Mouse (Mus musculus): ENCODE measurements around the gene Esr2. TPM values are rescaled to one million over a fixed set of nuclear protein-coding genes. Genes with fewer than 3 reads are reported as not detected.
"Not testable (repeated sequence)": the region's sequence is repeated elsewhere in the genome, so short reads cannot be mapped to it uniquely, and the experiment has no call there.

Gene Esr2
- polyA plus RNA-seq, 1 experiment from 2014 or later = 0.32 TPM

DNA sequence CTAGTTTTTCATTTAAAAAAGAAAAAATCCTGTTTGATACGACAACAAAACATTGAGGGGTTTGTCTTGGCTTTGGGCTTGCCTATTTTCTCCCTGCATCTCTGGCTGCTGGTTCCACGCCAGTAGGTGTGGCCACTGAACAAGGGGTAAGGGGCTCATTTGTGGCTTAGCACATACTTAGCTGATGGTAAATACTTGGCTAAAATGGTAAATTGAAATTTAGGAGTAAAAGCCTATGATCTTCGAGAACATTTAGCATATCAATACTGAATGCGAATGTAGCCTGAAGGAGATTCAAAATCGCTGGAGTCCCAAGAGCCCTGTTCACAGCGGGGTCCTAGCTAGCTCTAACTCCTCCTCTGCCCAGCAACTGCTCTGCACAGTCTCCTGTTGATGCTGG lies 40.4 kb downstream of the Esr2 start:
- H3K9me3 ChIP-seq = no peaks in the 10 kb centered on the region
- no peaks in the 10 kb centered on the region for H3K27me3 ChIP-seq (replicated peaks)
- H3K9ac ChIP-seq = no peak overlapping the region
- no peak overlapping the region for H3K4me3 ChIP-seq
- no peak for ATAC-seq (ENCODE audit: extremely low read depth, insufficient number of reproducible peaks, low FRiP score, low TSS enrichment)
- 44% methylated on average over 6 of the region's 6 CpGs for WGBS
- H3K4me1 ChIP-seq = peaks cover 13% of the 10 kb centered on the region
- H3K27ac ChIP-seq (replicated peaks) = no peak overlapping the region
- H3K36me3 ChIP-seq = no peaks in the 10 kb centered on the region
- H3K4me2 ChIP-seq = no peak overlapping the region

DNA sequence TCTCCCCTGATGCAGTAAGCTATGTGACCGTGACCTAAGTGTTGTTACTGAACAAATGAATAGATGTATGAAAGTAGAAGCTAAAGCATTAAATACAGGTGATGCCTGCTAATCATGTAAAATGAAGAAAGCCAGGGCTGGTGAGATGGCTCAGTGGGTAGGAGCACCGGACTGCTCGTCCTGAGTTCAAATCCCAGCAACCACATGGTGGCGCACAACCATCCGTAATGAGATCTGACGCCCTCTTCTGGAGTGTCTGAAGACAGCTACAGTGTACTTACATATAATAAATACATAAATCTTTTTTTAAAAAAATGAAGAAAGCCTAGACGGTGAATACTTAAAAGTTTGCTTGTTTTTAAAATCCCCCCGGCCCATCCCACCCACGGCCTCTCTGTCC lies 44.0 kb downstream of the Esr2 start:
- not testable (repeated sequence) for H3K9ac ChIP-seq; H3K27me3 ChIP-seq (replicated peaks); H3K9me3 ChIP-seq; H3K27ac ChIP-seq (replicated peaks); ATAC-seq (ENCODE audit: extremely low read depth, insufficient number of reproducible peaks, low FRiP score, low TSS enrichment); H3K4me2 ChIP-seq; H3K4me3 ChIP-seq; H3K36me3 ChIP-seq
- WGBS = 77% methylated on average over 9 of the region's 9 CpGs
- H3K4me1 ChIP-seq = peaks cover 24% of the 10 kb centered on the region

DNA sequence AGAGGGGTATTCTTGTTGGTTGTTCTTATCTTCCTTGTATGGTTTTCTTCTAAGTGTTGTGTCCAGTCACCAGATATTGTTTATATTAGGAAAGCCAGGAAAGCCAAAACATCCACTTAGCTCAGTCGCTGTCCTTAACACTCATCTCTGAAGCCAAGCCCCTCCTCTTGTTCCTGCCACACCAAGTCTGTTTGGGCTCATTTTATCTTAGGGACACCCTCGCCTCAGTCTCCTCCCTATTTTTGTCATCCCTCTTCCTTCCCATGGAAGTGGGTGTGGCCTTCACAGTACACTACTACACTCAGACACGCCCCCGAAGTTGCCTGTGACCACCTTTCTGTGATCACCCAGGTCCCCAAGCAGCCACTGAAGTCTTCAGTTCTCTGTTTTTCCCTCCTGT lies 44.5 kb downstream of the Esr2 start:
- Histone ChIP-seq H3K4me1 (peaks cover 25% of the 10 kb centered on the region), H3K27ac (replicated peaks) (no peak overlapping the region), H3K36me3 (no peaks in the 10 kb centered on the region), H3K27me3 (replicated peaks) (no peaks in the 10 kb centered on the region), H3K4me2 (no peak overlapping the region), H3K4me3 (no peak overlapping the region), H3K9me3 (no peaks in the 10 kb centered on the region), H3K9ac (no peak overlapping the region)
- ATAC-seq (ENCODE audit: extremely low read depth, insufficient number of reproducible peaks, low FRiP score, low TSS enrichment) = no peak
- 54% methylated on average over 4 of the region's 4 CpGs for WGBS

DNA sequence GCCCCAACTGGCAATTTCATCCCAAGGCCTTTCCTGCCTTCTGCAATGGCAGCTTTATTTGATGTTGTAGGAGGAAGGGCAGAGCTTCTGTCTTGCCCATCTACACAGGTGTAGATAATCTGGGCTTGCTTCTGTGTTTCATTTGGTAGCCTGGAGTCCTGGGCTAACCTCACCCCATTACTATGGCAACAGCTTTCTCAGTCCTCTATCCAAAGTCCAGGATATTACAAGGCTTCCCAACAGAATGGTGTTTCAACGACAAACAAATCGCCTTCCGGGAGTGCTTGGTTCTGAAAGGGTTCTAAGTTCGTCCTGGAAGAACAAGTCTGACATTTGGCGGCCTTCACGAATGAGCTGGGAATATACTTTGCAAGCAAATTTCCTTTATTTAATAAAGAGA lies 46.2 kb downstream of the Esr2 start:
- no peak overlapping the region for H3K4me2 ChIP-seq
- 83% methylated on average over 6 of the region's 6 CpGs for WGBS
- no peak overlapping the region for H3K9ac ChIP-seq
- no peaks in the 10 kb centered on the region for H3K36me3 ChIP-seq
- H3K9me3 ChIP-seq = no peaks in the 10 kb centered on the region
- no peak overlapping the region for H3K27ac ChIP-seq (replicated peaks)
- no peak for ATAC-seq (ENCODE audit: extremely low read depth, insufficient number of reproducible peaks, low FRiP score, low TSS enrichment)
- H3K27me3 ChIP-seq (replicated peaks) = no peaks in the 10 kb centered on the region
- peaks cover 32% of the 10 kb centered on the region for H3K4me1 ChIP-seq
- H3K4me3 ChIP-seq = no peak overlapping the region

- H3K27ac ChIP-seq (replicated peaks) = no peak overlapping the region
Observed at GRCm38 (mm10) chr12:76130281-76130680, 46.8 kb downstream of the Esr2 start.

DNA sequence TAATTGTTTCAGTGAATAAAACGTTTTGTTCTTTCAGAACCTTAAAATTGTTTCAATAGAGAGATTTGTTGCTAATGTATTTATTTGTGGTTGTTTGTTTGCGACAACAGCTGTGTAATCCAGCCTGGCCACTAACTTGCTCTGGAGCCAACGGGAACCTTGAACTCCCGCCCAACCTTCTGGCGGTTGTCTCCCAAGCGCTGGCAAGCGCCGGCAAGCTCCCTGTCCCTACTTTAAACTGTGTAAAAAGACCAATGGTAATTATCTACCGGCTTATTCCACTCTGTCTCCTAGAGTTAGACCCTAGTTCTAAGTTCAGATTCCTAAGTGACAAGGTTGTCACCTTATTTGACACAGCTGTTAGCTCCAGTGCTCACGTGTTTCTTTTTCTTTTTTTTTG lies 48.2 kb downstream of the Esr2 start:
- H3K27me3 ChIP-seq (replicated peaks) = no peaks in the 10 kb centered on the region
- H3K27ac ChIP-seq (replicated peaks) = no peak overlapping the region
- no peaks in the 10 kb centered on the region for H3K9me3 ChIP-seq
- H3K4me2 ChIP-seq = no peak overlapping the region
- 73% methylated on average over 10 of the region's 10 CpGs for WGBS
- no peaks in the 10 kb centered on the region for H3K36me3 ChIP-seq
- H3K4me3 ChIP-seq = no peak overlapping the region
- no peak for ATAC-seq (ENCODE audit: extremely low read depth, insufficient number of reproducible peaks, low FRiP score, low TSS enrichment)
- H3K9ac ChIP-seq = no peak overlapping the region
- peaks cover 27% of the 10 kb centered on the region for H3K4me1 ChIP-seq

More at GRCm38 (mm10) chr12:76130281-76130680, 46.8 kb downstream of the Esr2 start:
- Histone ChIP-seq H3K4me3 (no peak overlapping the region), H3K4me1 (peaks cover 32% of the 10 kb centered on the region), H3K9me3 (no peaks in the 10 kb centered on the region), H3K27me3 (replicated peaks) (no peaks in the 10 kb centered on the region), H3K36me3 (no peaks in the 10 kb centered on the region), H3K4me2 (no peak overlapping the region), H3K9ac (no peak overlapping the region)
- 27% methylated on average over 4 of the region's 4 CpGs for WGBS
- no peak for ATAC-seq (ENCODE audit: extremely low read depth, insufficient number of reproducible peaks, low FRiP score, low TSS enrichment)

DNA sequence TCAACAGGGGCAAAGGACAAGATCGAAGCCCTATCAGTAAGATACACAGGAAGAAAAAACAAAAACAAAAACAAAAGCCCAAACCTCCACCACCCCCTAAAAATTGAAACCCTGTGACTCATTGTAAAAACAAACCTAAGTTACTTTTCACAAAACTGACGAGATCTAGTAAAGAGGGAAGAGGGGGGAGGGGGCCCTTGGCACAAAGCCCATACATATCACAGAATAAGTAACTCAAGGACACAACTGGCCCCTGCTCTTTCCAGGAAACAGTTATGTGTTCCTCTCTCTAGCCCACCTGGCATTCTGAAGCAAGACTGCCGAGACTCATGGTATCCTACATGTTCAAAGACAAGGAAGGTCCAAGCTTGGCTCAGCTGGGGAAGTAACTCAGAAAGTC lies 48.8 kb downstream of the Esr2 start:
- Histone ChIP-seq H3K36me3 (no peaks in the 10 kb centered on the region), H3K27me3 (replicated peaks) (no peaks in the 10 kb centered on the region), H3K9me3 (no peaks in the 10 kb centered on the region), H3K4me2 (no peak overlapping the region), H3K27ac (replicated peaks) (no peak overlapping the region), H3K4me1 (peaks cover 27% of the 10 kb centered on the region), H3K9ac (no peak overlapping the region), H3K4me3 (no peak overlapping the region)
- ATAC-seq (ENCODE audit: extremely low read depth, insufficient number of reproducible peaks, low FRiP score, low TSS enrichment) = no peak
- 38% methylated on average over 3 of the region's 3 CpGs for WGBS

DNA sequence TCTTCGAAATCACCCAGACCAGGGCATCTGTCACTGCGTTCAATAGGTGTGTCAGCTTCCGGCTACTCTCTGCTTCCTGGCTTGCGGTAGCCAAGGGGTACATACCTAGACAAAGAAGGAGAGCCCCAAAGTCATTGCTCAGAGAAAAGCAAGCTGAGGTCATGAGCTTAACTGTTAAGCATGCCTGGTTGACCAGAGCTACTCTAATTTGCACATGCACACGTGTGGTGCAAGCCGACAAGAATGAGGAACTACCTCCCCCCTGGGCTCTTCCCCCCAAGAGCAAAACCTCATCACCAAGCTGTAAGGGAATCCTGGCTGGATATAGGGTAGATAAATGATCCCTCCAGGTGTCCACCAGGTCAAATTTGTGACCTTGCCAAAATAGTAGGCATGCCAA lies 53.8 kb downstream of the Esr2 start:
- Histone ChIP-seq H3K9ac (no peak overlapping the region), H3K36me3 (no peaks in the 10 kb centered on the region), H3K27me3 (replicated peaks) (no peaks in the 10 kb centered on the region), H3K27ac (replicated peaks) (no peak overlapping the region), H3K4me1 (peaks cover 24% of the 10 kb centered on the region), H3K9me3 (peaks cover 4% of the 10 kb centered on the region; the same call in 1 of the 2 replicates), H3K4me3 (no peak overlapping the region), H3K4me2 (no peak overlapping the region)
- 84% methylated on average over 6 of the region's 6 CpGs for WGBS
- ATAC-seq (ENCODE audit: extremely low read depth, insufficient number of reproducible peaks, low FRiP score, low TSS enrichment) = no peak

DNA sequence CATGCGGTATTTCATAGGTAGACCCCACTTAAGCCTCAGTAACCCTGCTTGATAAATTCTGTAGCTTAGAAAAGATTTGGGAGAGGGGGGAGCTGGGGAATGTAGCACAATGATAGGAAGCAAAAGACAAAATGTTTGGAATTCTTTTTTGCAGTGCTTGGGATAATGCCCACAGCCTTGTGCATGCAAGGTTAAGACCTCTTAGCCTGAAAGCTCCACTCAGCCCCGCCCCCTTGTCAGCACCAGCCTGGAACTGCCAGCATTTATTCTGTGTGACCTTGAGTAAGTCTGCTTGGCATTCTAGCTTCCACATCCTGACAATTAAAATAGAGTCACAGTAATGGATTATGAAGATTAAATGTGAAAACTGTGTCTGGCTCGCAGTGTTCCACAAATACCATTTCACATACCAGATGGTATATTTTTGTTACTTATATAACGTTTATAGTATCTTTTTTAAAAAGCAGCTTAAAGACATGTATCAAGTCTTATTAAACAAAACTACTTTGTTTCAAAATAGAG lies 59.4 kb downstream of the Esr2 start:
- H3K27ac ChIP-seq (replicated peaks) = peak overlapping the region; percentile 87
- H3K4me2 ChIP-seq = no peak overlapping the region
- no peaks in the 10 kb centered on the region; the same call in 1 of the 2 replicates for H3K36me3 ChIP-seq
- peaks cover 4% of the 10 kb centered on the region; the same call in 1 of the 2 replicates for H3K9me3 ChIP-seq
- no peaks in the 10 kb centered on the region for H3K27me3 ChIP-seq (replicated peaks)
- H3K4me3 ChIP-seq = no peak overlapping the region
- WGBS = 25% methylated on average over 4 of the region's 4 CpGs
- ATAC-seq (ENCODE audit: extremely low read depth, insufficient number of reproducible peaks, low FRiP score, low TSS enrichment) = peak; percentile 70; the same call in 1 of the 2 replicates
- peaks cover 39% of the 10 kb centered on the region for H3K4me1 ChIP-seq
- H3K9ac ChIP-seq = no peak overlapping the region

GRCm38 (mm10) chr12:76116577-76116976 lies 60.5 kb downstream of the Esr2 start:
- no peaks in the 10 kb centered on the region for H3K27me3 ChIP-seq (replicated peaks)
- no peak overlapping the region for H3K4me2 ChIP-seq
- H3K4me3 ChIP-seq = no peak overlapping the region
- ATAC-seq (ENCODE audit: extremely low read depth, insufficient number of reproducible peaks, low FRiP score, low TSS enrichment) = no peak
- H3K4me1 ChIP-seq = peaks cover 39% of the 10 kb centered on the region
- H3K27ac ChIP-seq (replicated peaks) = peak overlapping the region; percentile 87
- H3K36me3 ChIP-seq = peaks cover 9% of the 10 kb centered on the region
- peaks cover 4% of the 10 kb centered on the region; the same call in 1 of the 2 replicates for H3K9me3 ChIP-seq
- 60% methylated on average over 4 of the region's 4 CpGs for WGBS
- no peak overlapping the region for H3K9ac ChIP-seq

DNA sequence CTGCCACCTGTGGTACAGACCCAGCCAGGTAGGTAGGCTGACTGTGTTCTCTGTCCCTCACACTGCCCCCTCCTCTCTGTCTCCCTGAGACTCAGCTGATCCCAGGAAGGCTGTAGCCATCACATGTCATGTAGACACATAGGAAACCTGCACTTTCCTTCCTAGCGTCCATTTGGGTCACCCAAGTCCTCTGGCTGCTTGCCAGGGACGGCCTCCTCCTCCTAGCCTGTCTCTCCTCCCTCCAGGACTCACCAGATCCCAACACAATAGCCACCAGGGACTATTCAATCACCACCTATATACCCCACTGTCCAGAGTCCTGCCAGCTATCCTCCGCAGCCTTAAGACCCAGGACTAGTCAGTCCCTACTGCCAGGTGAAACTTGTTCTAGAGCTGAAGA lies 66.0 kb downstream of the Esr2 start:
- ATAC-seq (ENCODE audit: extremely low read depth, insufficient number of reproducible peaks, low FRiP score, low TSS enrichment) = no peak
- H3K9ac ChIP-seq = no peak overlapping the region
- H3K9me3 ChIP-seq = no peaks in the 10 kb centered on the region
- H3K27me3 ChIP-seq (replicated peaks) = no peaks in the 10 kb centered on the region
- no peak overlapping the region for H3K4me2 ChIP-seq
- WGBS = 64% methylated on average over 3 of the region's 3 CpGs
- H3K36me3 ChIP-seq = peaks cover 61% of the 10 kb centered on the region
- no peak overlapping the region for H3K4me3 ChIP-seq
- peaks cover 13% of the 10 kb centered on the region for H3K4me1 ChIP-seq
- H3K27ac ChIP-seq (replicated peaks) = no peak overlapping the region

DNA sequence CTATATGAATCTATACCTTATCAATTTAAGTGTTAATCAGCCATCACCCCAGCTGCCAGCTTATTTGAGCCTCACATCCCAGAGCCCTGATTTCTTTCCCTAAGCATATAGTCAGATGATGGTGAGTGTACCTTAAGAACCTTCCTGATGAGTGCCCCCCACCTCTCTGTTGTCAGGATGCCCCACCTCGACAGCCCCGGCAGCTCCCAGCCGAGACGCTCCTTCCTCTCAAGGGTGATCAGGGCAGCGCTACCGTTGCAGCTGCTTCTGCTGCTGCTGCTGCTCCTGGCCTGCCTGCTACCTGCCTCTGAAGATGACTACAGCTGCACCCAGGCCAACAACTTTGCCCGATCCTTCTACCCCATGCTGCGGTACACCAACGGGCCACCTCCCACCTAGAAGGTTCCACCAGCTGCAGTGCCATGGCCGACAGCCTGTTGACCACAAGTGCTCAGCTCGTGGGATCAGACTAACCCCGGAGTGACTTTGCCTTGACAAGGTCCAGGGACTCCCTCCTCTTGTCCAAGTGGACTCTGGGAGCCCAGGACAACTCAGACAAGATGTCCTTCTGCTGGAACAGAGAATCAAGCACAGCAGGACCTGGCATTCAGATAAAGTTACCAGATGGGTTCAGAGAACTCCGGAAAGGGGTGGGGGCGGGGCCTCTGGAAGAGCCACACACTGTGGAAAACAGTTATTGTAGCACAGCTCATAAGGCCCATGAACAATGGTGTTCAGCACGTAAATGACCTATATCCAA lies 67.2 kb downstream of the Esr2 start:
- H3K9me3 ChIP-seq = no peaks in the 10 kb centered on the region
- H3K27ac ChIP-seq (replicated peaks) = no peak overlapping the region
- no peak overlapping the region for H3K4me2 ChIP-seq
- peaks cover 3% of the 10 kb centered on the region for H3K4me1 ChIP-seq
- no peak overlapping the region for H3K4me3 ChIP-seq
- no peak overlapping the region for H3K9ac ChIP-seq
- WGBS = 79% methylated on average over 15 of the region's 15 CpGs
- H3K36me3 ChIP-seq = peaks cover 73% of the 10 kb centered on the region
- ATAC-seq (ENCODE audit: extremely low read depth, insufficient number of reproducible peaks, low FRiP score, low TSS enrichment) = no peak
- no peaks in the 10 kb centered on the region for H3K27me3 ChIP-seq (replicated peaks)

Measured in heart, embryonic 13.5 days (tissue).